Mouse (Mus musculus) CD8-positive naive resting alpha-beta T cell, adult 57 days (primary cell): ENCODE results near the gene Olfr1044. TPM values are rescaled to one million over a fixed set of nuclear protein-coding genes. Genes with fewer than 3 reads are reported as not detected.

Experiments
- total RNA-seq: library from RNA; stranded (reverse); gene quantifications from one replicate; pipeline ENCODE4 v1.2.4, GENCODE M21; 2023

Olfr1044 gene
- not detected for total RNA-seq

DNA sequence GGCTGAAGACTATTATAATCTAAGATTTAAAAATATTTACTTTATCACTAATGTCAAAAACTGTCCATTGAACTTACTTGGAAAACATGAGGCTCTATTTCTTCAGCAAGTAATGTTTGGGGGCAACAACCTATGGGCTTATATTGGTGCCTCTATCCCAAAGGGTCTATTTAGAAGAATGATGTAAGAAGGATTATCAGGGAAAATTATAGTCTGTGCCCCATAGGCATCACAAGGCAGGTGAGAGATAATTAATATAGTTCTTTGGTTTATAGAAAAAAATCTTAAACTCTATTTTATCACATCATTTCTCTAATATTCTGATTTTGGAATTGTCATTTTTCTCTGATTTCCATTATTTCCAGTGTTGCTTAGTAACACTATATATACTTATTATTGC is at the start of gene Olfr1044:
Gene Olfr1044, minus strand, starts transcription at position 101 of the 400 bp plus-strand sequence.

DNA sequence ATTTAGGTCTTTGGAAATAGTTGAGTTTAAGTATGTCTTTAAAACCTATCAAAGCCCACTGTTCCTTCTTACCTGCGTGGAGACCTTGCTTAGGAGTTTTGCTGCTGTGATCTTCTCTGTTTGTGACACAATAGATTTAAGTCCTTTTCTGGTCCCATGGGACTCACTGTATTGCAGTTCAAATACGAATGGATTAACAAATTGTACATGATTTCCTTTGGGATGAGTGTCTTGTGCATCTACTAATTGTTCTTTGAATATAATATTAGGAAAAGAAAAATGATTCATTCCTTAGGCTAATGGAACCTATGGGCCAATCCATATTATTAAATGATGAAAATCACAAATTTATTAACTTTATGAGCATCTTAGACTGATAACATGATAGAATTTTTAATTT is 41.6 kb upstream of the Olfr1044 start, which contains the start of gene Olfr1046:
Gene Olfr1046, minus strand, starts transcription at position 101 of the 400 bp plus-strand sequence.

DNA sequence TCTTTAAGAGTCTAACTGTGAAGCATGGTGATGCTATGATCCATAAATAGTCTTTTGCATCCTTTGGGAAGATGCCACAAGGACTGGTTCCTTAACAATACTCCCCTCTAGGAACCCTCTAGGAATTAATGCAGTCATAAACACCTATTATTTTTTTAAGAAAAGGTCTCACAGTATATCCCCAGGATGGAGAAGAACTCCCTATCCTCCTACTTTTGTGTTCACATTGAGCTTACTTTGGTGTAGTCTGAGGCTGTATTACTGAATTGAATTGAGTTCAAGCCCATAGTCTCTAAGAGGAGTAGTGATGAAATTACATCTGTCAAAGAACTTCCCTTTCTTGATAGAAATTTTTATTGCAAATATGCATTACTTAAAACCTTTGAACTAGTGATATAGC is 25.3 kb upstream of the Olfr1044 start, which contains the start of gene Olfr1045:
Gene Olfr1045, minus strand, starts transcription at position 101 of the 400 bp plus-strand sequence.

DNA sequence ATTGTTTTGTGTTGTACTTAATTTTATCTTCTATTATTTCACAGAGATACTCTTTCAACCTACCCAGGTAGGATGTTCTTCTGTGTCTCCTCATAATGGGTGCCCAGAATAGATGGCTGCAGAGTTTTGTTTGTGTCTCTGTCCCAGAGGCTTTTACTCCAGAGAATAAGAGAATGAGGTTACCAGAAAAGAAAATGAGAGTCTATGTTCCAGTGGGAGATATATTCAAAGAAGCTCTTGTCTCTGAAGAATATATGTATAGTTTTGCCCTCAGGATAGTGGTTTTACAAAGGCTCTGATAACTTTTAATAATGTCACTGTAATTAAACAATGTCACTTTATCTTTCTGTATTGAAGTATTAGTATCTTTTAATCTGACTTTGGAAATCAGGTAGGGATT is 8.0 kb upstream of the Olfr1044 start, which contains the start of gene Olfr52:
Gene Olfr52, minus strand, starts transcription at position 101 of the 400 bp plus-strand sequence.

DNA sequence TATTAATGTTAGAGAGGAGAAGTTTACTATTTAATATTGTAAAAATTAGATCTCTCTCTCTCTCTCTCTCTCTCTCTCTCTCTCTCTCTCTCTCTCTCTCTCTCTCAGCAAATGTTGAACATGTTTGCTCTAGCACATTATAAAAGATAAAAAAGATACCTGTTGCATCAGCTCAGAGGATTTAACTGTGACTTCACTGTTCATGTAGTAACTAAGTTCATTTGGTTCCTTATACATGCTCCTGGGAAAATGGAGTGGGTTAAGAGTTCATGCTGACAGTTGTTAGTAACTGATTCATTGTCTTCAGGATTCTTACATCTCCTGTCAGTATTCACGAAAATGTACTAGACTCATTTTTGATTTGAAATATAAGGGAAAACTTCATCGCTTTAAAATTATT is 10.2 kb downstream of the Olfr1044 start, which contains the start of gene Olfr1043:
Gene Olfr1043, minus strand, starts transcription at position 101 of the 400 bp plus-strand sequence.

DNA sequence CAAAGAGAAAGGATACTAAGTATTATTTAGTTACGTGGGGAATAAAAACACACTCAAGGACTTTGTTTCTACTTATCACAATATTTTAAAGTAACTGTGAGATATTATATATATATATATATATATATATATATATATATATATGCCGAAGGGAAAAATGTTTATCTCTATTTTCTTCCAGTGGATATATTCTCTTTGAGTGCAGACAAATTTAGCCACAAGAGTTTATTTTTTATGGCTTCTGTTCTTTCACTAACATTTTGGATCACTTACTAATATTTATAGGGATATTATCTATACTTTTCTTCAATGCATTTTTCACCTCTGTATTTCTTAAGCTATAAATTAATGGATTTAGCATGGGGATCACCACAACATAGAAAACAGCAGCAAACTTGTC is 15.9 kb downstream of the Olfr1044 start, which contains the start of gene Olfr1042:
Gene Olfr1042, minus strand, starts transcription at position 101 of the 400 bp plus-strand sequence.

DNA sequence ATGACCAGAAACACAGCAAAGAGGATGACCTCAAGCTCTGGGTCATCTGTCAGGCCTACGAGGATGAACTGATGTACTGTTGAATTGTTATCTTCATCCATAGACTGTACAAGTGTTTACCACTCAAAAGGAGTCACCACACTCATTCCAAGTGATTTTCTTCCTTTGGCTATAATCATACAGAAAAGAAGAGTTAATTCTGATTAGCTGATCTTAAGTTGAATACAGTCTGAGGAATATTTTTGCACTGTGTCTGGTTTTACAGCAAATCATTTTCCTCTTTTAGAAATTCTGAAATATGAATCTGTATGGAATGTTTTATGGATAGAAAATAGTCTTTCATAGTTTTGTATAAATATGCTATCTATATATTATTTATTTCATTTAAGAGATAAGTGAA is 31.0 kb downstream of the Olfr1044 start, which contains the start of gene Olfr1040:
Gene Olfr1040, minus strand, starts transcription at position 101 of the 400 bp plus-strand sequence.

DNA sequence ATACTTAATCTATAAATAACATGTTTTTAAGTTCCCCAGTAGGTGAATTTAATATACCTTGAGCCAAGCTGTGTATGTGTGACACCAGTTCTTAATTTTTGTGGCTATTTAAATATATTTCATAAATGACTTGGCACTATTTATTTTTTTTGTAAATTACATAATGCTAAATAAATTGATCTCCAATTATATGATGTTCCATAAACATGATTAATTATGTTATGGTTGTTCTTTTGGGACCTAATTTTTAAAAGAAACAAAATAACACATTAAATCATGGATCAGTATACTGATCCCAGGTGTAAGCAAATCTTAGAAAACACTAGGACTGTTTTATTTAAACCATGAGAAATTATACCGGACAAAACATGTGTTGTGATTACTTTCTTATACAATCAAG is 41.8 kb downstream of the Olfr1044 start, which contains the start of gene Olfr1039:
Gene Olfr1039, minus strand, starts transcription at position 101 of the 400 bp plus-strand sequence.

Other genes starting within 250 kb of the Olfr1044 start
- 0.18 TPM for gene Olfr1028, start 227.4 kb downstream of the Olfr1044 start, total RNA-seq
- not detected for gene Olfr1029, start 203.9 kb downstream of the Olfr1044 start, total RNA-seq
- gene Olfr1030, start 198.5 kb downstream of the Olfr1044 start, total RNA-seq: not detected
- not detected for gene Olfr1031, start 187.5 kb downstream of the Olfr1044 start, total RNA-seq
- not detected for gene Olfr1032, start 172.3 kb downstream of the Olfr1044 start, total RNA-seq
- gene Olfr1033, start 157.2 kb downstream of the Olfr1044 start, total RNA-seq: not detected
- not detected for gene Olfr1034, start 132.0 kb downstream of the Olfr1044 start, total RNA-seq
- not detected for gene Olfr1036, start 103.8 kb downstream of the Olfr1044 start, total RNA-seq
- gene Olfr1037, start 90.4 kb downstream of the Olfr1044 start, total RNA-seq: not detected
- not detected for gene Olfr1039, start 41.9 kb downstream of the Olfr1044 start, total RNA-seq
- not detected for gene Olfr1040, start 31.1 kb downstream of the Olfr1044 start, total RNA-seq
- gene Olfr1042, start 16.0 kb downstream of the Olfr1044 start, total RNA-seq: not detected
- gene Olfr1043, start 10.3 kb downstream of the Olfr1044 start, total RNA-seq: not detected
- not detected for gene Olfr52, start 7.9 kb upstream of the Olfr1044 start, total RNA-seq
- gene Olfr1045, start 25.2 kb upstream of the Olfr1044 start, total RNA-seq: not detected
- not detected for gene Olfr1046, start 41.5 kb upstream of the Olfr1044 start, total RNA-seq
- not detected for gene Olfr1047, start 53.6 kb upstream of the Olfr1044 start, total RNA-seq
- not detected for gene Olfr1048, start 62.5 kb upstream of the Olfr1044 start, total RNA-seq
- not detected for gene Olfr1049, start 80.5 kb upstream of the Olfr1044 start, total RNA-seq
- not detected for gene Olfr1051, start 101.3 kb upstream of the Olfr1044 start, total RNA-seq
- gene Olfr1052, start 114.6 kb upstream of the Olfr1044 start, total RNA-seq: not detected
- not detected for gene Olfr1053, start 137.5 kb upstream of the Olfr1044 start, total RNA-seq
- gene Olfr1054, start 157.6 kb upstream of the Olfr1044 start, total RNA-seq: not detected
- not detected for gene Olfr1055, start 172.5 kb upstream of the Olfr1044 start, total RNA-seq
- gene Olfr1056, start 184.6 kb upstream of the Olfr1044 start, total RNA-seq: not detected
- gene Olfr1057, start 200.6 kb upstream of the Olfr1044 start, total RNA-seq: not detected
- not detected for gene Olfr1058, start 210.7 kb upstream of the Olfr1044 start, total RNA-seq
- gene Olfr1061, start 236.2 kb upstream of the Olfr1044 start, total RNA-seq: not detected
- gene Olfr1062, start 248.9 kb upstream of the Olfr1044 start, total RNA-seq: not detected